Mouse (Mus musculus) heart, adult 10 weeks (tissue): ENCODE measurements around the gene Gga2. TPM values are rescaled to one million over a fixed set of nuclear protein-coding genes. Genes with fewer than 3 reads are reported as not detected.

Experiments
- polyA plus RNA-seq: library from polyadenylated mRNA; stranded (reverse); fragments of 350-450 nt; fragmentation: Illumina TruSeq; extraction: RNeasy Lipid Tissue Mini Kit (QIAGEN cat#74804); gene quantifications from one replicate; pipeline ENCODE4 v1.2.3, GENCODE M21; 2014; ENCODE audit warnings: low read depth, low replicate concordance

The Gga2 gene
- polyA plus RNA-seq: 29.6 TPM

GRCm38 (mm10) chr7:122020667-122021354, at the start of gene Gga2:
Gene Gga2, minus strand, starts transcription at chr7:122021222.

DNA sequence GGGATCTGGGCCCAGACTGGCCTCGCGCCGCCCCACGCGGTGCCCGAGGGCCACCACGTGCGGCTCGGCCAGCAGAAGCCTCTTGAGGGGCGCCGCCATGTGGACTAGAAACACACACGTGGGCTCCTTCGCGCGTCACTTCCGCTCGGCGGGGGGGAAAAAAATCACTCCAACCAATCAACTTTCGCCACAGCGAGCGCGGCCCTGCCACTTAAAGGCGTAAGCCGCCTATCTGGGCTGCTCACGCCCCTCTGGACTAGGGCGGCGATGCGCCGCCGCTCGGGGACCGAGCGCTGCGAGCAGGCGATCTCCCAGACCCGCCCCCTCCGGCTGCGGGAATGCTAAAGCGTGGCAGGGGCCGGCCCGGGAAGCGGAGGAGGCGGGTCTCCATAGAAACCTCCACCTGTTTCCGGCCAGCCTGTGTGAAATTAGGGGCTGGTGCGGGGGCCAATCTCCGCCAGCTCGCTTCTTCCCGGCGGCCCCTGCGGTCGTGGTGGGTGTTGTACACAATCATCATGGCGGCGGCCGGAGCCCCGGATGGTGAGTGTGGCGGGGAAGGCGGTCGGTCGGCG, 46.0 kb upstream of the Gga2 start, which contains the start of the genes Ubfd1 and Ears2:
Gene Ubfd1 (plus strand): TSS at position 231 of the 572 bp plus-strand sequence.
Gene Ears2 (minus strand): TSS at position 319 of the 572 bp plus-strand sequence.

DNA sequence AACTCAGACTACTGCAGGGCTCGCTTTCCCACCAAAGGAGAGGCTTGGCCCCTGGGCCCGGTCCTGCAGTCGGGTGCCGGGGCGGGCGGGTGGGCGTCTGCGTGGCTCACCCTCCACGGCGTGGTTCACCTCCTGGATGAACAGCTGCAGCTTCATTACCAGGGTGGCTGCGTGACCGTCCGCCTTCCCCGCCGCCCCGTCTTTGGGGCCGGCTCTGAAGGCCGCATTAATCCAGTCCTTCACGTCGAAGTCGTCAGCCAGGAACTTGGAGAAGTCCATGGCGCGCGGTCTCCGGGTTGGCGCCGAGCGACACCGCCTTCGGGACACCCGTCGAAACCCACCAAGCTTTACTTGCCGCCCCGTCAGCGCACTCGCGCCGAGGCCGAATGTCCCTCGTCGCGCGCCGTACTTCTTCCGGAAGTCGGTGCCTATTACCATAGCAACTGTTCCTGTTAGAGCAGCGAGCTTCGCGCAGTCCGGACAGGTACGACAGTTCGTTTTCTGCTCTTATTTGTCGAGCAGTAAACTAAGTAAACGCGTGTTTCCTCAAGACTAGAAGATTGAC, 39.6 kb downstream of the Gga2 start, which contains the start of gene Cog7:
Gene Cog7 (minus strand): TSS at position 405 of the 565 bp plus-strand sequence.

Other genes with a start within 250 kb of the Gga2 start
- not detected for gene Scnn1b, start 156.2 kb downstream of the Gga2 start, polyA plus RNA-seq
- gene Cog7, start 39.5 kb downstream of the Gga2 start, polyA plus RNA-seq: 18.6 TPM
- gene Ubfd1, start 46.0 kb upstream of the Gga2 start, polyA plus RNA-seq: 18.4 TPM
- gene Ears2, start 46.0 kb upstream of the Gga2 start, polyA plus RNA-seq: 11.3 TPM
- gene Ndufab1, start 80.7 kb upstream of the Gga2 start, polyA plus RNA-seq: 1,642 TPM
- gene Palb2, start 111.8 kb upstream of the Gga2 start, polyA plus RNA-seq: 0.97 TPM
- gene Dctn5, start 111.8 kb upstream of the Gga2 start, polyA plus RNA-seq: 41.7 TPM
- 0.65 TPM for gene Plk1, start 138.2 kb upstream of the Gga2 start, polyA plus RNA-seq
- not detected for gene Ern2, start 165.0 kb upstream of the Gga2 start, polyA plus RNA-seq
- gene Chp2, start 198.3 kb upstream of the Gga2 start, polyA plus RNA-seq: 2.9 TPM